Mouse (Mus musculus): ENCODE results near the gene Myh14.

GRCm38 (mm10) chr7:44570989-44571388 is 99.7 kb downstream of the Myh14 start:
- no peak for TF ChIP-seq GATA1 (IDR thresholded peaks at IDR 0.05; ENCODE audit: low read length)
- TF ChIP-seq TAL1 (IDR thresholded peaks at IDR 0.05; ENCODE audit: low read length), result no peak
